Mouse (Mus musculus): ENCODE results near the gene Stx5a.

GRCm38 (mm10) chr19:8760757-8761156 lies 19.5 kb downstream of the Stx5a start:
- TF ChIP-seq CTCF (IDR thresholded peaks at IDR 0.05; ENCODE audit: low read depth) (peak; percentile 45), EP300 (IDR thresholded peaks at IDR 0.05; ENCODE audit: low read depth) (no peak)

Measured in liver, postnatal 0 days (tissue).